Mouse (Mus musculus): ENCODE measurements around the gene Timeless.
"Not testable (repeated sequence)": the region's sequence is repeated elsewhere in the genome, so short reads cannot be mapped to it uniquely, and the experiment has no call there.

Gene Timeless

DNA sequence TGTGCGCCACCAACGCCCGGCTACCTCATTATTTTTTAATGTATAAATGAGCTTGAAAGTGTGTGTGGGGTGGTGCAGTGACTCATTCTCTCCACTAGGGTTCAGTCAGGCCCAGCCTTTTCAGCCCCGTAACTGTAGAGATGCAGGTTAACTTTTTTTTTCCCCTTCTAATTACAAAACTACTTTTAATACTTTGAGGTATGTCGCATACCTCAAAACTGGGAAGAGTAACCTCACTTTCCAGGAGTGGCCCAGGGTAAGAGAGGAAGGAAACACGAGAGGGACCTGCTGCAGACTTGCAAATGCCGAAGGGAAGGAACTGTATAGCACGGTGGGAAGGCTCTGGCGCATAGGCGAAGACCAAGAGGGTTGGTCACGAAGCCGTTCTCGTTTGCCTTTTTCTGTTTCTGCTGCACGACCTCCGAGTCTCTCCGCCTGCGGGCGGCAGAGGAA, 19.0 kb upstream of the Timeless start:
- peak; percentile 42 to 69 for DNase-seq (ENCODE audit: low spot score in 2 of 2)

DNA sequence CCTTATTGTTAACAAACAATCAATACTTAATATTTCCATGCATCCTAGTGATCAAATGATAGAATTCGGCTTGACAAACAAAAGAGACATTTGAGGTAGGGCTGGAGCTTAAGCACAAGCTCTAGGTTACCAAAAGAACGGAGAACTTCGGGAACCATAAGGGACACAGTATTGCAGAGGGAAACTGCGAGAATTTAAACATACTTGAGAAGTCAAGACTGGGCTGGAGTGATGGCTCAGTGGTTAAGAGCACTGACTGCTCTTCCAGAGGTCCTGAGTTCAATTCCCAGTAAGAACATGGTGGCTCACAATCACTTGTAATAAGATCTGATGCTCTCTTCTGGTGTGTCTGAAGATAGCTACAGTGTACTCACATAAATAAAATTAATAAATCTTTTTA, 17.8 kb upstream of the Timeless start:
- not testable (repeated sequence) for DNase-seq (ENCODE audit: low spot score in 2 of 2)

DNA sequence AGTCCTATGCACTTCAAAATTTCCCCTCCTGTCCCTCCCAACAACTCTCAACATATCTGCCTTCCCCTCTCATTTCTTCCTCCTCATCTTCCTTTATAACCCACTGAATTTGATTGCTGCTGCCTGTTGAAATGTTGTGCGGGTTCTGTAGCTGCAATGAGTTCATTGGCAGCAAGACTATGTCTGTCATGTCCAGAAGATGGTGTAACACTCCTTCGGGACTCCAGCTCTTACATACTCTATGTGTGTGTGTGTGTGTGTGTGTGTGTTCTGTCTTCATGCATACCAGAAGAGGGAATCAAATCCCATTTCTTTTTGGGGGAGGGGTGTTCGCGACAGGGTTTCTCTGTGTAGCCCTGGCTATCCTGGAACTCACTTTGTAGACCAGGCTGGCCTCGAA, 16.9 kb upstream of the Timeless start:
- DNase-seq (ENCODE audit: low spot score in 2 of 2): no peak

DNA sequence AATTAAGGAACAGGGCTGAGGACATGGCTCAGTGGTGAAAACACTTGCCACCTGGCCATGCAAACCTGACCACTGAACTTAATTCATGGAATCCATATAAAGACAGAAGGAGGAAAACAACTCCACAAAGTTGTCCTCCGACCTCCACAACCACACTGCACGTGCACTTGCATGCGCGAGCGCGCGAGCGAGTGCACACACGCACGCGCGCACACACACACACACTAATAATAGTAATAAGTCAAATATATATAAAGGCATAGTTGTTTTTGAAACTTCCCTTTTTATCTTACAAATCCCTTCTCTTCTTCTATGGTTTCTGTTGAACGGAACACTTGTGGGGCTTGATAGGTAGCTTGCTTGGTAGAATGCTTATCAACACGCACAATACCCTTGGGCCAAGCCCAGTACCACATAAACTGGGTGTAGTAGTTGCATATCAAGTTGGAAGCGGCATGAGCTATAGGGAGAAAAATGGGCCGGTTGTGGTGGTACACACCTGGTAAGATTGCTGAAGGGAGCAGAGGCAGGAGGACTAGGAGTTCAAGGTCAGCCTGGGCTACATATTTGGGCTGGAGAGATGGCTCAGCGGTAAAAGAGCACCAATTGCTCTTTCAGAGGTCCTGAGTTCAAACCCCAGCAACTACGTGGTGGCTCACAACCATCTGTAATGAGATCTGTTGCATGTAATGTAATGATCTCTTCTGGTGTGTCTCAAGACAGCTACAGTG, 13.3 kb upstream of the Timeless start:
- no peak for DNase-seq (ENCODE audit: low spot score in 2 of 2)

DNA sequence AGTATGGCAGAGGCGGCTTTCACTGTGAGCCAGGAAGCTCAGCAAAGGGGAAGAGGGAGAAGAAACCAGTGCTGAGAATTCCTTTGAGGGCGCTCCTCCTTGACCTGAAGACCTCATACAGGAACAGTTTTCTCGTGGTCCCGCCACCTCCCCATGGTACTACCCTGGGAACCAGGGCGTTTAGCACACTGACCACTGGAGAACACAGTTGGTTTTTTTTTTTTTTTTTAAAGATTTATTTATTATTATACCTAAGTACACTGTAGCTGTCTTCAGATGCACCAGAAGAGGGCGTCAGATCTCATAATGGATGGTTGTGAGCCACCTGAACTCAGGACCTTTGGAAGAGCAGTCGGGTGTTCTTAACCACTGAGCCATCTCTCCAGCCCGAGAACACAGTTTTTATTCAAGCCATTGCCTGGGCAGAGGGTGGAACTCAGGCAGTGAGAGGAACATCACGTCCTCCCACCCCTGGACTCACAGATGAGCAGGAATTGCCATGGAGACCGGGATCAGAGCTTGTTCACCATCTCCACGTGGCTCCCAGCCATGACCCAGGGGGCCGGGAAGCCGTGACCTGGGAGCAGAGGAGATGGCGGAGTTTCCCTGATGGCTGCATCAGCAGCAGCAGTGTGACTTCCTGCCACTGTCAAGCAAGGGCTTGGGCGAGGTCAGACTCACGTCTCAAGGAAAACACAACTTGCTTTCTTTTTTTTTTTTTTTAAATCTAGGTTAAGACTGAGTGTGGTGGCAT, 10.2 kb upstream of the Timeless start:
- no peak for DNase-seq (ENCODE audit: low spot score in 2 of 2)

DNA sequence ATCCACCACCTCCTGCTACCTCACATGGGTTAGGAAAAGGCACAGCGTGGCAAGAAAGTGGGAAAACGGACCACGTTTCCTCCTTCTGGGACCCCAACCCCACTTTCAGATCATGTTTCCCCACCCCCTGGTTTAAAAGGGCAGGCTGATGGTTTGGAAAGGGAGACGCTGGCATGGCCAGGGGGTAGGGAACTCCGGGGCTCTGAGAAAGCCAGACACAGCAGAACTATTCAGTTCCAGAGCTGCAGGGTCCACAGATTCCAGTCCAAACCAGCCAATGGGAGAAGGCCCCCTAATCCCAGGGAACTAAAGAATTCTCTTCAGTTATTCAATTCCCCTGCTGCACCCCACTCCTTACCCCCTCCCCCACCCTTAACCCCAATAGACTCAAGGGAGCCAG, 6.8 kb upstream of the Timeless start:
- no peak for DNase-seq (ENCODE audit: low spot score in 2 of 2)

DNA sequence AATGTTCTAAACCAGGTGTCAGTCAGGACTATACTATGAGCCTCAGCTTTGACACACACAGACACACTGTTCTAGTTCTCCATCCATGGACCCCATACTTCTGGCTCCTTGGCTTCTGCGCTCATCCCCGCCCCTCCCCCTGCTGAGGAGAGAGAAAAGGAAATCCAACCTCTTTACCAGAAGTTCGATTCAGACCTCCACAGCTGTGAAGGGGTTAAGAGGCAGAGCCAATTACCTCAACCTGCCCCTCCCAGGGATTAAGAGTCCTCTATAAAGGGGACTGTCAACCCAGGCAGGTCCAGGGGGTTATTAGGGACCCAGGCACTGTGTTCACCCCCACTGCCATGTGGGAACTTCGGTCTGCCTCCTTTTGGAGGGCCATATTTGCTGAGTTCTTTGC, 6.3 kb upstream of the Timeless start, which contains the start of gene Mip:
Gene Mip, plus strand, starts transcription at position 301 of the 400 bp plus-strand sequence.
- DNase-seq (ENCODE audit: low spot score in 2 of 2): no peak

DNA sequence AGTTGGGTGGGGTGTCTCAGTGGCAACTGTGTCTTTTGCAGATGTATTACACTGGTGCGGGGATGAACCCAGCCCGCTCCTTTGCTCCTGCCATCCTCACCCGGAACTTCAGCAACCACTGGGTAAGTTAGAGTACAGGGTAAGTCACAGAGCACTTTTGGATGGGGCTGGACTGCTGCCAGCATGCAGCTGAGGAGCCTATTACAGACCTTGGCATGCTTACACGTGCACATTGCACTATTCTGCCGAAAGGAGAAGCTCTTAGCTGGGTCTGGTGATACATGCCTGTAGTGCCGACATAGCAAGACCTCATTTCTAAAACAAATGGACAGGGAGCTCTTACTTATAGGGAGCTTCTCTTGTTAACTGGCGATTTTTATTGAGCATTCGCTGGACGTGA, 4.3 kb upstream of the Timeless start:
- DNase-seq (ENCODE audit: low spot score in 2 of 2): no peak

DNA sequence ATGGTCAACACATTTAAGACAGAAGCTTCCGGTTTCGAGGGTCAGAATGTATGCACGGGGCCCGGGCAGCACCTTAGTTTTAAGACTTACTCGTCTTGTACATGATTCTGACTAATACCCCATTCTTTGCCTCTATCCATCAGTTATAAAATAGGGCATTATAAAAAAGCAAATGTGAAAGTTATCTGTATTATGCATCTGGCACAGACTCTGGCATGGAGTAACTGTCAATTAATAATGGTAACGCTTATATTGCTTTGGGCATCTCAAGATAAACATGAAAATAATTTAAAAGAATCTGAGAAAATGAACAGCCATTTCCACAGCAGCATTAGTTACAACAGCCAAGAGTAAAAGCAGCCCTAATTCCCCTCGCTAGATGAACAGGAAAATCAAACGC, 3.9 kb upstream of the Timeless start:
- no peak for DNase-seq (ENCODE audit: low spot score in 2 of 2)

DNA sequence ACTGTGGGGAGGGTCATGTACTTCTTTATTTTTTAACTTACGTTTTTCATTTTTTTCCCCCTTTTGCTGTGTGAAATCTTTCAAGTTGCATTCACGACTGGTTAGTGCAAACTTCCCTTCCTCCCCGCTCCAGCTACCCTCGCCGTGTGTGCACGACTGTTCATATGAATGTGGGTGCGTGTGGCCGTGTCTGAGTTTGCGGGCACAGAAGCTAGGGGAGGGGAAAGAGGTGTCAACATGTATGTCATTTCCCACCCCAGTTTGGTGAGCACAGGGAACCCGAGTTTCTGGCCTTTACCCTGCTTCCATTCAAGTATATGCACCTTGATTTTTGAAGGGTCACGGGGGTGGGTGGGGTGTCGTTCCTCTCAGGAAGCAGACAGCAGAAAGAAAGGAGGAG, 1.3 kb upstream of the Timeless start:
- no peak for DNase-seq (ENCODE audit: low spot score in 2 of 2)

DNA sequence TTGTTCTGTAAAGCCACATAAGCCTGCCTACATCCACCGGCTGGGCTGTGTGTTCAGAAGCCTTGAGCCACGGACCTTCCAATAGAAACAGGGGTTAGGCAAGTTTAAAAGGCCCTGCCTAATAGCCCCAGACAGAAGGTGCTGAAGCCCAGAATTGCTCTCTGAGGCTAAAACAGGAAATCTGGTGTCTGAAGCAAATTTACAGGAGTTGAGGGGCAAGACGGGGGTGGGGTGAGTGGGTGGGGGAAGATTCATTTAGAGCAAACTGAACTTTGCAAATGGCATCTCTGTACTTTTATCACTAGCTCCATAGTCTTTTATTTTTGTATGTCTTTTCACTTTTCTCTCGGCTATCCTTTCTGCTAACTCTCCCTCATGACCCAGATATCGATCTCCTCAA, 719 bp upstream of the Timeless start:
- no peak for DNase-seq (ENCODE audit: low spot score in 2 of 2)

DNA sequence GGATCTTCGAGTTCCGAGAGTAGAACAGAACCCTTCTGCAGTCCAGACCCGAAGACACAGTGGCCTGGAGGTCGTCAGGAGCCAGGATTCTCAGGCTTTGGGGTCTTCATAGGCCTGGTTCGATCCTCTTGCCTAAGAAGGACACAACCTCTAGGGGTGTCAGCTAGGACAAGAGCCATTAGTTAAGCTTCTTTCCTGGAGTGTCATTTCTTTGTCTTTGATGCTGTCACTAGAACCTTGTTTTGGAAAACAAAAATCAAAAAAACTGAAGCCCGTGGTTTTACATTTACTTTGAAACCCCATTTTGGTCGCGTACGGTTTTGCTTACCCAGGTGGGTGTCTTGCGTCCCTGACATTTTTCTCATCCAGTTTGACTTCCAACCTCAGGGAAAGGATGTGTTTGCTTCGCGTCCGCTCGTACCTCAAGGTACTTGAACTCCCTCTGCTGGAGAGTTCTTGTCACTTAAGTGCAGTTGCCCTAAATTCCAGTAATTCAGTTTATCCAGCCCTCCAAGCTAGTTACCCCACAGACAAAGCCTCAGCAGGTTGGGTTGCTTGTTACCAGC, 638 bp downstream of the Timeless start:
- peak in 1 of 2 experiments; percentile 55 for DNase-seq (ENCODE audit: low spot score in 2 of 2)

DNA sequence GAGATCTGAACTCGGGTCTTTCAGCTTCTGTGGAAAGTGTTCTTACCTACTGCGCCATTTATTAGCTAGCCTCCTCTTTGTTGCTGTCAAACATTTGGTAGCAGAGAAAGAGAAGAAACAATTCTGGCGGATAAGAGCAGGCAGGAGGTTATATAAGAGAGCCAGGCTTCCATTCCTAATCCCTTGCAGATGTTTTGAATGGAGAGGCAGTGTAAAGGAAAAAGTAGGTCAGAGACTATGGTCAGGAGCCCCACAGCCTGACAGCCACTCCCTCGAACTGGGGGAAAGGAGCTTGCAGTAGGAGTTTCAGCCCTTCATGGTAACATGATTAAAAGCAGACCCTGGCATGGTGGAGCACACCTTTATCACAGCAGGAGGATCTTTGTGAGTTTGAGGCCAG, 4.5 kb downstream of the Timeless start:
- no peak for DNase-seq (ENCODE audit: low spot score in 2 of 2)

DNA sequence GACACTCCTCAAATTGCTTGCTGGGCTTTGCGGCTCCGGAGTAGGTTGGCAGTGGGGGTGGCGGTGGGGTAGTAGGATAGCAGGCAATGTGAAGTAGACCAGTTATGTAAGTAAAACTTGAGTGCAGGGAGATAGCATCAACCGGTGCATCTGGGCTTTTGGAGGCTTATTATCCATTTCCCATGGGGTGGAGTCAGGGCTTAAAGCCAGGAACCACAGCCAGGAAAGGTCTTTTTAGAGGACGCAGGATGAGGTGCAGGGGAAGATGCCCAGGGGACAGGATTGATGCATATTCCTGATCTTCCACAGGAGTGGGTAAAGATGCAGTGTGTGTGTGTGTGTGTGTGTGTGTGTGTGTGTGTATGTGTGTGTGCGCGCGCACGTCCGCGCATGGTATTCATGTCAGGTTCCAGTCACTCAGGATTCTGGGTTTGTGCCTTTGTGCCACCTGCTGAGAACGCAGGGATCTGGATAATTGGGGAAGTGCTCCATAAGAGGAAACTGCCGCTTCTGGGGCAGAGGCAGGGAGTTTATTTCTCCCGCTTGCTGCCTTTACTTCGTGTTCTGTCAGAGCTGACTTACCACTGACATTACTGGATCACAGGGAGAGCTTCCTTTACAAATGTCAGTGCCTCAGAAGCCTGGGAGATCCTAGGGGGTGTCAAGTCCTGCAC, 6.1 kb downstream of the Timeless start:
- DNase-seq (ENCODE audit: low spot score in 2 of 2): no peak

DNA sequence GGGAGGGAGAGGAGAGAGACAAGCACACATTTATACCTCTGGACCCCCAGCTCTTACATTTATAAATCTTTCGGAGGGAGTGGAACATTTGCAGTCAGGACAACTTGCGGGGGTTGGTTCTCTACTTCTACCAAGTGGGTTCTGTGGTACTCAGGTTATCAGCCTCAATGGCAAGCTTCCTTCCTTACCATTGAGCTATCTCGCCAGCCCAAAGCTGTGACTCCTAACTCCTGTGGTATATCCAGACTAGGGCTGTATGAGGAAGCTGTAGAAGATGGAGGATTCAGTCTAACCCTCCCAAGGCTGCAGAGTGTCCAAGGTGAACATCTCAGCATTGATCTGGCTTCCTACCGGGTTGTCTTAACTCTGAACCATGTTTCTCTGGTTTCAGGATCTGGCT, 7.3 kb downstream of the Timeless start:
- DNase-seq (ENCODE audit: low spot score in 2 of 2): no peak

DNA sequence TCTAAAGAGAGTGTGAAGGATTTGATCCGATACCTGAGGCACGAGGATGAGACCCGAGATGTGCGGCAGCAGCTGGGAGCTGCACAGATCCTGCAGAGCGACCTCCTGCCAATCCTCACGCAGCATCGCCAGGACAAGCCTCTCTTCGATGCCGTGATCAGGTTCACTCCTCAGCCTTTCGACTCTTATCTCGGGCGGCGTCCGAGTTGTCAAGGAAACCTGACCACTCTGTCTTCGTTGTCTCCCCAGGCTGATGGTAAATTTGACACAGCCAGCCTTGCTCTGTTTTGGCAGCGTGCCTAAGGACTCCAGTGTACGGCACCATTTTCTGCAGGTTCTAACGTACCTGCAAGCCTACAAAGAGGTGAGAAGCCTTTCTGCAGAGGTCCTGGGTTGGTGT, 8.3 kb downstream of the Timeless start:
- DNase-seq (ENCODE audit: low spot score in 2 of 2): no peak

DNA sequence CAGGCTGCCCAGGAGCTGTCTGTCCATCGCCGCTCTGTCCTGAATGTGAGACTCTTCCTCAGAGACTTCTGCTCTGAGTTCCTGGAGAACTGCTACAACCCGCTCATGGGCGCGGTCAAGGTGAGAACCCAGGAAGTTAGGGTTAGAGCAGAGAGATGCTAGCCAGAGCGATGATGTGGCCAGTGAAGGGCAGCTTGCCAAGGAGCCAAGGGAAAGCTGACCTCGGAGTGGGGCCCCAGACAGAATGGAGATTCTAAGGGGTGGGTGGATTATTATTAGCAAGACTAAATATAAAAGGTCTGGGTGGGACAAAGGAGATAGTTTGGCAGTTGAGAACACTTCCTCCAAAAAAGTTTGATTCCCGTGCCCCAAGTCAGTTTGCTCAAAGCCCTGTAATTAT, 11.4 kb downstream of the Timeless start:
- no peak for DNase-seq (ENCODE audit: low spot score in 2 of 2)

DNA sequence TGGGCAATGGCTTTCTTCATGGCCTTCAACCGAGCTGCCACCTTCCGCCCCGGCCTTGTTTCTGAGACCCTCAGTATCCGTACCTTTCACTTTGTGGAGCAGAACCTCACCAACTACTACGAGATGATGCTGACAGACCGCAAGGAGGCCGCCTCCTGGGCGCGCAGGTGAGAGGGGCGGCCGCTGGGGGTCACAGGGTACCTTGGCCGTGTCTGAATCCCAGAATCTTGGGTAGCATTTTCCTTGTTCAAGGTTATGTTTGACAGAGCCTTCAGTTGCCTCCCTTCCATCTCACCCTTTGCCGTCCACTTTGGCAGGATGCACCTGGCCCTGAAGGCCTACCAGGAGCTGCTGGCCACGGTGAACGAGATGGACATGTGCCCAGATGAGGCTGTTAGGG, 12.3 kb downstream of the Timeless start:
- DNase-seq (ENCODE audit: low spot score in 2 of 2): no peak

DNA sequence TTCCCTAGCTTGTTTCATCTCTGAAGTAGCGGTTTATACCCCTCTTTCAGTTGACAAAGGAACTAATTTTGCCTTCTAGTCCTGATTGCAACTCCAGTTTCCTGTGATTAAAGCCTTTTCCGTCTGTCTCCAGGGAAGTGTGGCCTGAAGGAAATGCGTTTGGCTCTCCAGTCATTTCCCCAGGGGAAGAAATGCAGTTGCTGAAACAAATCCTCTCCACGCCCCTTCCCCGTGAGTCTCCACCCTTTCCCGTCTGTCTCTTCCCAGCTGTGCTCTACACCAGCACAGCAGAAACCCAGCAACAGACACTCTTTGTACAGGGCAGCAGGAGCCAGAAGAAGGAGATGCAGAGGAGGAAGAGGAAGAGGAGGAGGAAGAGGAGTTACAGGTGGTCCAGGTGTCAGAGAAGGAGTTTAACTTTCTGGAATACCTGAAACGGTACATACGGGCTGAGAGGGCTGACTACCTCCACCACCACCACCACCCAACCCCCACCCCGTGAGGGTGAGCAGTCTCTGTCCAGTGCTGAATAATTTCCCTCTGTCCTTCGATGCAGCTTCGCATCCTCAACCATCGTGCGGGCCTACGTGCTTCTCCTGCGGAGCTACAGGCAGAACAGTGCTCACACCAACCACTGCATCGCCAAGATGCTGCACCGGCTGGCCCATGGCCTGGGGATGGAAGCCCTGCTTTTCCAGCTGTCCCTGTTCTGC, 15.3 kb downstream of the Timeless start:
- DNase-seq (ENCODE audit: low spot score in 2 of 2): no peak

DNA sequence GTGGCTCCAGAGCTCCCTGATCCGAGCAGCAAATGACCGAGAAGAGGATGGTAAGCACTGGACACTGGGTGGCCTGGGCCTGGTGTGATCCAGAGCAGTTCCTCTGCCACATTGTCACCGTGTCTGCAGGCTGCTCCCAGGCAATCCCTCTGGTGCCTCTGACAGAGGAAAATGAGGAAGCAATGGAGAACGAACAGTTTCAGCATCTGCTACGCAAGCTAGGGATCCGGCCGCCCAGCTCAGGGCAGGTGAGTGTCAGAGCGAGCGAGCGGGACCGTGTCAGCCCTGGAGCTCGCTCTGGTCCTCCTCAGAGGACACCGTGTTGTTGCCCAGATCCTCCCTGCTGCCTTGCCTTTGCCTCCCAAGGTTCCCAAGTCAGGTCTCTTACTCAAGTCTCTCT, 18.7 kb downstream of the Timeless start:
- no peak for DNase-seq (ENCODE audit: low spot score in 2 of 2)

DNA sequence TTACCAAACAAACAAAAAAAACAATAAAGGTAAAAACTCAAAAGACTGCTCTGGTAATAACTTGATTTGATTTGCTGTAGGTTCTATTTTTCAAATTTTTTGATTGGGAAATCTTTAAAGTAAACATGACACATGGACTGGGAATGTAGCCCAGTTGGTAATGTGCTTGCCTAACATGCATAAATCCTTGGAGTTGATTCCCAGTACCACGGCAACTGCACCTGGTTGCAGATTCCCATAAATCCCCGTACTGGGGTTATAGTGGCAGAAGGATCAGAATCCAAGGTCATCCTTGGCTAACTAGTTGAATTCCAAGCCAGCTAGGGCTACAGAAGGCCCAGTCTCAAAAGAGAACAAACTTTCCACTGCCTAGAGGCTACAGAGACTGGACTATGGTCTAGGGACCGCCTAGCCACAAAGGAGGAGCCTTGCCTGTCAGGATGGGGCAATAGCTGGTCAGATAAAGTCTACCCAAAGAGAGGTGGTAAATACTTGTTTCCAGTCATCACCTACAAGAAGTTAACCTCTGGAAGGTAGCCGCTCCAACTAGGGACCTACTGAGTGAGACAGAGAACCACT, 21.9 kb downstream of the Timeless start, which contains the start of gene Apon:
Gene Apon, plus strand, starts transcription at position 420 of the 579 bp plus-strand sequence.
- no peak for DNase-seq (ENCODE audit: low spot score in 2 of 2)
